Mouse (Mus musculus): ENCODE results near the gene Otogl.

DNA sequence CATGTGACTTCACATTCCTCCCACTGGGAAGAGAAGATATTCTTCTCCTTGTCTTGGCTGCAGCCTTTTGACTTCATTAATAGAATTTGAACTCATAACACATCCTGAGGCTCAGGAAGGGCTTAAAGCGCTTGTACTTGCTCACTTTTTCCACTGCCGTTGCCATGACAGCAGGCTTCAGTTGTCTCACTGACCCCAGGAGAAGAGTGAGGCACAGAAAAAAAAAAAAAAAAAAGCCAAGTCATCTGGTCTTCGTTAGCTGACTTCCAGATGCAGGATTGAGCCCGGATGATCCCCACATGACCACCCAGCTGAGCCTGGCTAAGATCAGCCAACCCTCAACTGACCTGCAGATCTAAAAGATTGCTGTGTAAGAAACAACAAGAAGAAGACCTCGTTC is 34.4 kb upstream of the Otogl start:
- TF ChIP-seq CTCF (IDR thresholded peaks at IDR 0.05; ENCODE audit: low read depth, low read length) (no peak), POLR2A (IDR thresholded peaks at IDR 0.05; ENCODE audit: borderline replicate concordance, low read depth, low read length) (no peak)

Data from bone marrow macrophage, adult 2 months (primary cell).